Mouse (Mus musculus) C2C12 (cell line): ENCODE measurements around the gene Gm29609. TPM values are rescaled to one million over a fixed set of nuclear protein-coding genes. Genes with fewer than 3 reads are reported as not detected.
A peak's percentile ranks its signal among the peaks of the same experiment; 100 is the strongest.

Experiments
- H3K27me3 ChIP-seq: one replicate; pipeline ENCODE4 v1.6.1; 2011; ENCODE audit not compliant: control insufficient read depth, insufficient read depth, insufficient read length
- H3K36me3 ChIP-seq: one replicate; pipeline ENCODE4 v1.6.1; 2011; ENCODE audit not compliant: control insufficient read depth, insufficient read depth
- H3K4me3 ChIP-seq: one replicate; pipeline ENCODE4 v1.5.1; 2011; ENCODE audit warnings: mild to moderate bottlenecking, control low read depth; ENCODE audit not compliant: poor library complexity, insufficient read depth, severe bottlenecking
- H3K79me2 ChIP-seq: one replicate; pipeline ENCODE4 v1.6.1; 2011; ENCODE audit not compliant: control insufficient read depth, insufficient read depth
- H3K79me3 ChIP-seq: one replicate; pipeline ENCODE4 v1.6.1; 2011; ENCODE audit warnings: low read depth, control low read depth
- H3ac ChIP-seq: one replicate; pipeline ENCODE3; 2011; ENCODE audit warnings: low read depth; ENCODE audit not compliant: control insufficient read depth, insufficient read length
- CEBPB ChIP-seq: IDR thresholded peaks from one replicate; pipeline ENCODE4 v1.6.1; 2011; ENCODE audit warnings: low read depth, mild to moderate bottlenecking, control low read depth, moderate library complexity
- CTCF ChIP-seq: IDR thresholded peaks from one replicate; pipeline ENCODE4 v1.5.1; 2011; ENCODE audit not compliant: control insufficient read depth, insufficient read depth, insufficient read length
- FOSL1 ChIP-seq: IDR thresholded peaks from one replicate; pipeline ENCODE4 v1.8.0; 2011; ENCODE audit warnings: mild to moderate bottlenecking, low read length; ENCODE audit not compliant: poor library complexity, insufficient read depth, severe bottlenecking
- MAX ChIP-seq: IDR thresholded peaks from one replicate; pipeline ENCODE4 v1.6.1; 2011; ENCODE audit warnings: mild to moderate bottlenecking, control low read depth
- MYOD1 ChIP-seq: IDR thresholded peaks from one replicate; pipeline ENCODE4 v1.6.1; 2011; ENCODE audit warnings: low read depth; ENCODE audit not compliant: control insufficient read depth, insufficient read length
- MYOG ChIP-seq: IDR thresholded peaks from one replicate; pipeline ENCODE4 v1.6.1; 2011; ENCODE audit not compliant: control insufficient read depth, insufficient read length; ENCODE audit errors: extremely low read depth
- USF1 ChIP-seq: IDR thresholded peaks from one replicate; pipeline ENCODE4 v1.6.1; 2011; ENCODE audit warnings: low read depth, mild to moderate bottlenecking, control low read depth, moderate library complexity
- polyA plus RNA-seq: library from polyadenylated mRNA; unstranded; fragments of >200 nt; fragmentation: generic; extraction: Trizol; gene quantifications from one replicate; pipeline ENCODE4 v1.2.1, GENCODE M21; 2012; ENCODE audit warnings: missing spikeins

Gene Gm29609
- polyA plus RNA-seq, 1 experiment, result 2.9 TPM

DNA sequence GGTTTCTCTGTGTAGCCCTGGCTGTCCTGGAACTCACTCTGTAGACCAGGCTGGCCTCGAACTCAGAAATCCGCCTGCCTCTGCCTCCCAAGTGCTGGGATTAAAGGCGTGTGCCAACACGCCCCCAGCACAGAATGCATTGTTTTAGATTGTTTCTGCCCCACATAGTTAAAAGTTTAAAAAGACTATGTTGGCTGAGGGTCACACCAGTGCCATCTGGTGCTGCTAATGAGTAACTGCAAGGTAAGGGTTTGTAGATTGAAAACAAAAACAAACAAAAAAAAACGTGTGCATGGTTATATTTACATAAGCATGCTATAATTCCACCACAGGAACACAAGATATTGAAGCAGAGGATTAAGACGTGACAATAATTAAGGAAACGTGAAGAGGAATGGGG lies 68.9 kb downstream of the Gm29609 start:
- H3K36me3 ChIP-seq, result no peaks in the 10 kb centered on the region
- no peak overlapping the region for H3ac ChIP-seq
- H3K27me3 ChIP-seq, result peaks cover 11% of the 10 kb centered on the region
- H3K79me3 ChIP-seq, result no peaks in the 10 kb centered on the region
- no peaks in the 10 kb centered on the region for H3K79me2 ChIP-seq
- no peak overlapping the region for H3K4me3 ChIP-seq
- TF ChIP-seq MAX (no peak), CTCF (no peak), FOSL1 (no peak), CEBPB (no peak), MYOD1 (no peak), USF1 (no peak), MYOG (no peak)

DNA sequence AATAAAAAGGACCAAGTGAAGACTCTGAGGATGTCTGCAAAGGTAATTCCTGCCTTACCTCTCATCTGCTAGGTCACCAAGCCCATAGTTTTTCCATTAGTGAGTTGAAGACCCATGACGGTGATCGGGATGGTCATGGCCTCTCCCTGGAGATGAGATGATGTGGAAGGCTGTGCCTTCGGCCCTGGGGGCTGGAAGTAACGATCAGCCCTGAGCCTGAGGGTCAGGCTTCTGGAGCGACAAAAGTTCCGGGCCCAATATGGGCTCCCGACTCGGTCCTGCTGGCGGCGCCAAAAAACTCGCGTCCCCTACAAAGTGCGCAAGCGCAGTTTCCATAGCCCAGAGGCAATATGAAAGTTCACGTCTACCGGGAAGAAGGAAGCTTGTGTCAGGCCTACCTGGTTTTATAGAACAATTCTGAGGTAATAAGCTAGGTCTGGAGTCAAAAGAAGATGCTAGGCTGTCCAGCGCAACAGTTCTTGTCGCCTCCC lies 71.7 kb downstream of the Gm29609 start, which contains the start of gene Slc30a3:
TSS of gene Slc30a3 (minus strand) at position 238 of the 491 bp plus-strand sequence.
- Histone ChIP-seq H3K79me3 (no peaks in the 10 kb centered on the region), H3K27me3 (peaks cover 28% of the 10 kb centered on the region), H3K4me3 (no peak within 1 kb of the TSS), H3ac (no peak within 1 kb of the TSS), H3K36me3 (no peaks in the 10 kb centered on the region), H3K79me2 (no peaks in the 10 kb centered on the region)
- TF ChIP-seq MAX (no peak), MYOG (no peak), CTCF (no peak), CEBPB (no peak), USF1 (no peak), MYOD1 (no peak), FOSL1 (no peak)

DNA sequence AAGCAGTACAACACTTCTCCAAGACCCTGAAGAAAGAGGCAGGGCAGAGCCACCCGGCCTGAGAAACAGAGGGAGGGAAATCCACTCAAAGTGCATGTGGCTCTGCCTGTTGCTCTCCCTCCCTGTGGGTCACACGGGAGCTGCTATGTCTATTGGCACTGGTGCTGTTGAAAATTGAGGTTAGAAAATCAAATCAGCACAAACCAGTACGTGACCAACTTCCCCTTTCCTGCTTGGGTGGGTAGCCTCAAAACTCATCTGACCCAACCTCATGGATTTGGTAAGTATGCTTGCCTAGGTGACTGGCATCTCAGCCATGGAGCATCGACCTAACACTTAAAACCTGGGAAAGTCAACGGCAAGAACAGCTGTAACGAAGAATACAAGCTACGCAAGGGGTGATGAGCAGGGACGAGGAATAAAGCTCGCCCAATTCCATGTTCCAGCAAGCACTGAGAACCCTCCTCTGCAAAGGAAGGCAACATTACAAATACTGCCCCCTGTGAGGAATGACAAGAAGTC lies 73.8 kb downstream of the Gm29609 start, which contains the start of gene Dnajc5g:
TSS of gene Dnajc5g (plus strand) at position 472 of the 522 bp plus-strand sequence.
- no peak within 1 kb of the TSS for H3ac ChIP-seq
- H3K4me3 ChIP-seq, result no peak within 1 kb of the TSS
- TF ChIP-seq MAX (no peak), CEBPB (no peak)
- peaks cover 28% of the 10 kb centered on the region for H3K27me3 ChIP-seq
- no peaks in the 10 kb centered on the region for H3K36me3 ChIP-seq
- H3K79me2 ChIP-seq, result no peaks in the 10 kb centered on the region
- no peaks in the 10 kb centered on the region for H3K79me3 ChIP-seq

DNA sequence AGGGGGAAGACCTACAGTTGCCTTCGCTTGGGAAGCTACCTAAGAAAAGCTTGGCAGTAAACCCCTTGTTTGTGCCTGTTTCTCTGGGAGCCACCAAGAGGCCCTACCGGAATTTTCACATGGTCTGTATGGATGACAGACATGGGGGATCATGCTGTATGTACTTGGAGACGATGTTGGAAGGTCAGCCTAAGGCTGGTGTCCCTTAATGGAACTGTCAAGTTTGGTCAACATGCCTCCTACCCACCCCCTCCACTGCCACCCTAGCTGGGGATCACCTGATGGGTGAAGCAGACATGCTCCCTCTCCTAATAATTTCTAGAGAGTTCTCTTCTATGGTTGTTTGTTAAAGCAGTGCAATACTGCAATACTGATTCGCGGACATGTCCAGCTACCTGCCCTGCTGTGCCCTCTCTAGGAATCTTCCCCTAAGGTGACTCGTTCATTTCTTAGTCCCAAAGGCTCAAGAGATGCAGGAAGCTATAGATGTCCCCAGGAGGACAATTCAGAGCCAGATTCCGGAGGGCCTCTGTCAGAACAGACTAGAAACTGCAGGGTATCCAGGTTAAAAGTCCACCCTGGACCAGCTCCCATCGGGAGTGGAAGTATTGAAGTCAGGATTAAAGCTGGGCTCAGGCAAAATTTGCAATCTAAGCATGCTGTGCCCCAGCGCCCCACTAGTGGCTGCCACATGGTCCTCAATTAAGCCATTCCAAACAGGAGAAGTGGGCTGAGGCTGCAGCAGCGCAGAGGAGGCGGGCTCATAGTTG lies 83.8 kb downstream of the Gm29609 start:
- H3K4me3 ChIP-seq, result no peak overlapping the region

DNA sequence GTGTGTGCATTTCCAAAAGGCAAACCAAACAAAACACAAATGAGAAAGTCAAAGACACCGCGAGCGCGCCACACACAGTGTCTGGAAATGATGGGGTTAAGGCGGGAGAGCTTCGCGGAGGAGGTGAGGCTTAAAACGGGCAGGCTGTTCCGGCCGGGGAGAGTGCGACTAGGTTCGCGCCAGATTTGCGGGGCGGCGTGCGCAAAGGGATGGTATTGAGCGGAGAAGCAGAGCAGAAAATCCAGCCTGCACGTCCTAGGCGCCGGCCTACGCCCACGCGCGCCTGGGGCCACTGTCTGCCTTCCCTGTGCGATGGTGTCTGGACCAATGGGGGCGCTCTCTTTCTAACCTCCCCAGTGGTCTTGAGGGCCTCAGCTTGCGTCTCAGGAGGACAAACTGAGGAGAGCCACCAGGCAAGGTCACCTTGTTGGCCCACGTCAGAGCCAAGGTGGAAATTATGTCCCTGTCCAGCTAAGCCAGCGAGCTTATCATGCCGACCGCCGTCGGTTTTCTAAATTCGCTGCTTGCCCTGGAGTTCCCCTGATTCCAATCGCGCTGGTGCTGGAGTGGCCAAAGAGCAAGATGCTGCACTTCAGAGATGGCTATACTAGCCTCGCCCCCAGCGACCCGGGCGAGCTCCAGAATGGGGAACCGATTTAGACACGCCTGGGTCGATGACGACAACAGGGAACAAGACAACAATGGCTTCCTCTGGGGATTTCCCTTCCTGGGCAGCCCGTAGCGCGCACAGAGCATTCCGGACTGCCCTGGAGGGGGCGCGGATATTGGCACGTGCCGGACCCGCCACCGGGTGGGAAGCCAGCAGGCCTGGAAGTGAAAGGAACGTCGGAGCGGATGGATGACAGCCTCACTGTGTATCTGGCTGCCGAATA lies 84.7 kb downstream of the Gm29609 start:
- Histone ChIP-seq H3ac (no peak overlapping the region), H3K4me3 (peak overlapping the region; percentile 6), H3K27me3 (peaks cover 37% of the 10 kb centered on the region), H3K79me3 (no peaks in the 10 kb centered on the region), H3K36me3 (no peaks in the 10 kb centered on the region), H3K79me2 (no peaks in the 10 kb centered on the region)
- TF ChIP-seq FOSL1 (no peak), MAX (peak; percentile 45), CTCF (peak; percentile 20)

More for the DNA sequence above, 83.8 kb downstream of the Gm29609 start:
- no peaks in the 10 kb centered on the region for H3K79me2 ChIP-seq
- no peaks in the 10 kb centered on the region for H3K79me3 ChIP-seq
- TF ChIP-seq CTCF, result no peak
- no peak for TF ChIP-seq CEBPB
- TF ChIP-seq MYOG, result no peak
- TF ChIP-seq USF1, result no peak
- TF ChIP-seq MAX, result no peak
- no peak for TF ChIP-seq FOSL1
- TF ChIP-seq MYOD1, result no peak
- H3ac ChIP-seq, result no peak overlapping the region
- no peaks in the 10 kb centered on the region for H3K36me3 ChIP-seq
- H3K27me3 ChIP-seq, result peaks cover 31% of the 10 kb centered on the region

Other genes with a start within 250 kb of the Gm29609 start
- 8.2 TPM for gene Cgref1, start 234.3 kb downstream of the Gm29609 start, polyA plus RNA-seq
- gene Preb, start 219.6 kb downstream of the Gm29609 start, polyA plus RNA-seq, result 108 TPM
- gene Tcf23, start 211.2 kb downstream of the Gm29609 start, polyA plus RNA-seq, result 0.07 TPM
- gene Atraid, start 131.6 kb downstream of the Gm29609 start, polyA plus RNA-seq, result 70.7 TPM
- 11.6 TPM for gene Slc5a6, start 131.0 kb downstream of the Gm29609 start, polyA plus RNA-seq
- 64.9 TPM for gene Cad, start 125.1 kb downstream of the Gm29609 start, polyA plus RNA-seq
- gene Dnajc5g, start 73.6 kb downstream of the Gm29609 start, polyA plus RNA-seq, result not detected
- gene Slc30a3, start 71.7 kb downstream of the Gm29609 start, polyA plus RNA-seq, result 0.71 TPM
- 6.5 TPM for gene Trim54, start 63.2 kb downstream of the Gm29609 start, polyA plus RNA-seq
- gene Ucn, start 41.1 kb downstream of the Gm29609 start, polyA plus RNA-seq, result not detected
- gene Mpv17, start 25.7 kb downstream of the Gm29609 start, polyA plus RNA-seq, result 35.6 TPM
- gene Gtf3c2, start 233 bp upstream of the Gm29609 start, polyA plus RNA-seq, result 36.9 TPM
- gene Snx17, start 13.3 kb upstream of the Gm29609 start, polyA plus RNA-seq, result 115 TPM
- 46.8 TPM for gene Eif2b4, start 13.5 kb upstream of the Gm29609 start, polyA plus RNA-seq
- 20.9 TPM for gene Zfp513, start 22.4 kb upstream of the Gm29609 start, polyA plus RNA-seq
- 159 TPM for gene Ppm1g, start 40.8 kb upstream of the Gm29609 start, polyA plus RNA-seq
- 59.1 TPM for gene Nrbp1, start 61.0 kb upstream of the Gm29609 start, polyA plus RNA-seq
- 0.09 TPM for gene Gm9970, start 61.3 kb upstream of the Gm29609 start, polyA plus RNA-seq
- gene Krtcap3, start 71.8 kb upstream of the Gm29609 start, polyA plus RNA-seq, result 0.88 TPM
- gene Ift172, start 111.2 kb upstream of the Gm29609 start, polyA plus RNA-seq, result 10.7 TPM
- 17.7 TPM for gene Fndc4, start 116.2 kb upstream of the Gm29609 start, polyA plus RNA-seq
- not detected for gene Gckr, start 117.5 kb upstream of the Gm29609 start, polyA plus RNA-seq